ENCODE assay signal across 8 mouse cellular contexts in genomic region chr14:74764191-74764918, GRCm38 (mm10). TPM values are rescaled to one million over a fixed set of nuclear protein-coding genes. Genes with fewer than 3 reads are reported as not detected.
DNase-seq lines count a peak whose midpoint lies in the region; ATAC-seq and TF ChIP-seq lines count a peak whose summit lies in the region.

No protein-coding gene starts in this region.

- H3K9ac ChIP-seq in ES-E14 (ENCODE audit: insufficient read depth, low read depth, low read length, poor library complexity, severe bottlenecking), result no peak overlapping the region
- H3K9ac ChIP-seq in heart, embryonic 15.5 days, result no peak overlapping the region

- no peak for TF ChIP-seq POLR2A in embryonic fibroblast, embryonic 13.5 days (IDR thresholded peaks at IDR 0.05; ENCODE audit: low read depth, low read length)

- ATAC-seq in heart, embryonic 15.5 days (replicated peaks; ENCODE audit: insufficient number of reproducible peaks, insufficient read depth, low FRiP score, low read depth), result no peak

- H3K4me3 ChIP-seq in ES-E14 (ENCODE audit: insufficient read depth in 1 of 2, low read depth in 1 of 2, low read length in 2 of 2, poor library complexity in 1 of 2, severe bottlenecking in 1 of 2), result no peak overlapping the region
- H3K4me3 ChIP-seq in embryonic fibroblast, embryonic 13.5 days (ENCODE audit: insufficient read depth, low read length), result no peak overlapping the region
- H3K4me3 ChIP-seq in heart, embryonic 15.5 days, result no peak overlapping the region

- H3K4me1 ChIP-seq in ES-E14 (ENCODE audit: control insufficient read depth in 2 of 2, insufficient read depth in 2 of 2, low read length in 2 of 2, poor library complexity in 1 of 2), result no peaks in the 10 kb centered on the region
- no peaks in the 10 kb centered on the region for H3K4me1 ChIP-seq in embryonic fibroblast, embryonic 13.5 days (ENCODE audit: control insufficient read depth, insufficient read depth, low read length)
- peaks cover 11% of the 10 kb centered on the region; the same call in 1 of the 2 replicates for H3K4me1 ChIP-seq in heart, embryonic 15.5 days (replicated peaks)

- H3K27ac ChIP-seq in ES-E14 (ENCODE audit: insufficient read depth, low read depth, low read length, poor library complexity, severe bottlenecking), result no peak overlapping the region
- H3K27ac ChIP-seq in embryonic fibroblast, embryonic 13.5 days (ENCODE audit: insufficient read depth, low read length), result no peak overlapping the region
- H3K27ac ChIP-seq in heart, embryonic 15.5 days, result peak overlapping the region; percentile 35; the same call in 1 of the 2 replicates

- TF ChIP-seq CTCF in embryonic fibroblast, embryonic 13.5 days (IDR thresholded peaks at IDR 0.05; ENCODE audit: borderline replicate concordance, insufficient read depth, low read length), result peak; percentile 91

- DNase-seq in ES-E14 (ENCODE audit: low read depth, low spot score), result peak; percentile 65
- DNase-seq in adrenal gland, postnatal 4 days (ENCODE audit: low spot score in 2 of 2), result peak; percentile 51 to 65
- DNase-seq in large intestine, adult 2 months (ENCODE audit: low read depth, low spot score), result peak; percentile 47
- peak; percentile 85 for DNase-seq in lung, postnatal 14 days
- DNase-seq in right cerebral cortex, postnatal 25 days, result peak; percentile 40
- peak; percentile 33 to 81 for DNase-seq in urinary bladder, postnatal 4 days (ENCODE audit: low spot score in 2 of 2)

- H3K36me3 ChIP-seq in ES-E14 (ENCODE audit: control insufficient read depth, insufficient read depth, low read length, poor library complexity, severe bottlenecking), result no peaks in the 10 kb centered on the region
- peaks cover 8% of the 10 kb centered on the region; the same call in 1 of the 2 replicates for H3K36me3 ChIP-seq in heart, embryonic 15.5 days

- in situ Hi-C loops in ES-E14 (cut with MboI; ENCODE audit: low sequenced_read_pairs in 2 of 2, unreplicated experiment in 2 of 2), result loop anchor here (25.0 kb wide), 1 partner anchor 223 kb away; no protein-coding TSS in a partner anchor

- H3K4me2 ChIP-seq in heart, embryonic 15.5 days, result no peak overlapping the region

- 53% methylated on average over 10 of the region's 10 CpGs for WGBS in heart, embryonic 15.5 days
- 63% methylated on average over 10 of the region's 10 CpGs for WGBS in large intestine, adult 2 months

- H3K27me3 ChIP-seq in heart, embryonic 15.5 days, result no peaks in the 10 kb centered on the region

- no peaks in the 10 kb centered on the region for H3K9me3 ChIP-seq in ES-E14 (ENCODE audit: control insufficient read depth, insufficient read depth, low read depth, low read length)
- no peaks in the 10 kb centered on the region for H3K9me3 ChIP-seq in heart, embryonic 15.5 days (replicated peaks)

TF ChIP-seq in ES-E14, 5 proteins besides CTCF, POLR2A, EP300 and RAD21:
- TF ChIP-seq MAFK (IDR thresholded peaks at IDR 0.05; ENCODE audit: insufficient read depth, low read depth, low read length), result no peak
- TF ChIP-seq ZNF384 (IDR thresholded peaks at IDR 0.05; ENCODE audit: low read depth, low read length), result no peak
- no peak for TF ChIP-seq CHD2 (IDR thresholded peaks at IDR 0.05; ENCODE audit: low read depth, low read length)
- no peak for TF ChIP-seq HCFC1 (IDR thresholded peaks at IDR 0.05; ENCODE audit: borderline replicate concordance, insufficient read depth, low read length)
- no peak for TF ChIP-seq ZC3H11A (IDR thresholded peaks at IDR 0.05; ENCODE audit: borderline replicate concordance, low read depth, low read length)

RNA-seq across cellular contexts. Expression of gene Esd, which starts 32.3 kb away (rescaled TPM):
- total RNA-seq in ES-E14 (2012; rRNA removed), result 62.8 and 78.4 TPM in 2 replicates
- 100 to 1,000 TPM; 189 to 197 TPM for total RNA-seq in adrenal gland, postnatal 4 days (2021)
- 509 and 883 TPM in 2 replicates for polyA plus RNA-seq in embryonic fibroblast, embryonic 13.5 days (2011; ENCODE audit: insufficient read length, low read depth, missing spikeins)
- 214 and 254 TPM in 2 replicates for polyA plus RNA-seq in heart, embryonic 15.5 days (2015; fragmentation: Nextera tagmentation; extraction: Ambion mirVana)
- polyA plus RNA-seq in large intestine, adult 2 months (2012; rRNA removed), result 109 and 133 TPM in 2 replicates
